Mouse (Mus musculus) erythroblast, embryonic 14.5 days (primary cell): ENCODE data around the gene Gnb1l.

ENCODE experiments used
- GATA1 ChIP-seq: IDR thresholded peaks from 2 replicates; pipeline ENCODE4 v1.6.1; 2012; ENCODE audit warnings: low read length, inconsistent platforms, mixed read lengths
- TAL1 ChIP-seq: IDR thresholded peaks from 3 replicates; pipeline ENCODE4 v1.6.1; 2012; ENCODE audit warnings: low read length, inconsistent platforms, mixed read lengths

- TF ChIP-seq GATA1 (no peak), TAL1 (no peak)
Measured at GRCm38 (mm10) chr16:18511741-18512140, 13.2 kb downstream of the Gnb1l start.
